ENCODE assay signal across 13 mouse cellular contexts in the genomic region with DNA sequence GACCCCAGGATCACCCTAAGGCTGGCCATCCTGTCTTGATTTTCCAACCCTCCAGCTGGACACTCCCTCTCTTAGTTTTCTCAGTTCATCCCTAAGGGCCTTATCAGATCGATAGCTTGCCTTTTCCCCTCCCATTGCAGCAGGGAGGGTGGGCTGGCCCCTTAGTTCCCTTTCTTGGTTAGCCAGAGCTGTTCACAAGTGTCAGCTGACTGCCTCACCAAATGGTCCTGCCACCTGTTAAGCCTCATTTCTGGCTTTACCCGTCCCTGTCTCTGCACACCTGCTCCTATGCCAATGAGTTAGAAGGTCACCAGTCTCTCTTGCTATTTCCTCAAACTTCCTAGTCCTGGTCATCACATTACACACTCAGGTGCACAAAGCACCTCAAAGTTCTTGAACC. TPM values are rescaled to one million over a fixed set of nuclear protein-coding genes. Genes with fewer than 3 reads are reported as not detected.
A peak's percentile ranks its signal among the peaks of the same experiment; 100 is the strongest.
DNase-seq lines count a peak whose midpoint lies in the region; ATAC-seq and TF ChIP-seq lines count a peak whose summit lies in the region.
"Had no signal": no experiment of that assay in that cellular context is flagged by ENCODE, and none has a peak within 500 bp of the region (broad histone marks: within the 10 kb centered on the region; RNA-seq: fewer than 3 reads in every experiment).

No protein-coding gene starts in this region.

- H3K36me3 ChIP-seq in embryonic facial prominence, embryonic 10.5 days (replicated peaks): peaks cover 64% of the 10 kb centered on the region
- H3K36me3 ChIP-seq in hindbrain, embryonic 12.5 days: peaks cover 48% of the 10 kb centered on the region
- H3K36me3 ChIP-seq in midbrain, embryonic 16.5 days (ENCODE audit: control insufficient read depth, insufficient read depth, low read length): peaks cover 34% of the 10 kb centered on the region

- 50% methylated on average over 2 of the region's 2 CpGs for WGBS in embryonic facial prominence, embryonic 10.5 days
- 61% methylated on average over 2 of the region's 2 CpGs for WGBS in hindbrain, embryonic 12.5 days
- 52% methylated on average over 2 of the region's 2 CpGs for whole genome bisulfite sequencing in midbrain, embryonic 16.5 days

- H3K4me2 ChIP-seq in hindbrain, embryonic 12.5 days (replicated peaks): peak overlapping the region; percentile 77
- H3K4me2 ChIP-seq in midbrain, embryonic 16.5 days (ENCODE audit: low read length): peak overlapping the region; percentile 68

- H3K9me3 ChIP-seq in embryonic facial prominence, embryonic 10.5 days: peaks cover 47% of the 10 kb centered on the region
- peaks cover 32% of the 10 kb centered on the region for H3K9me3 ChIP-seq in hindbrain, embryonic 12.5 days (replicated peaks)
- peaks cover 7% of the 10 kb centered on the region for H3K9me3 ChIP-seq in midbrain, embryonic 16.5 days (replicated peaks; ENCODE audit: control insufficient read depth, low read length, poor library complexity, severe bottlenecking)

- H3K4me3 ChIP-seq in gastrocnemius, adult 2 months: no peak overlapping the region
- peak overlapping the region; percentile 68; the same call in 1 of the 2 replicates for H3K4me3 ChIP-seq in embryonic facial prominence, embryonic 10.5 days
- 0 out of 2 replicates have a peak overlapping the region, but pooled peaks have one; percentile 60 for H3K4me3 ChIP-seq in hindbrain, embryonic 12.5 days
- H3K4me3 ChIP-seq in midbrain, embryonic 16.5 days (ENCODE audit: low read depth, low read length): peak overlapping the region; percentile 55; the same call in 1 of the 2 replicates

- intact Hi-C loops in gastrocnemius, adult 2 months (cut with DNase I): no loop called here
- intact Hi-C loops in gastrocnemius, postnatal 36 days (cut with DNase I): no loop called here

- no peak for ATAC-seq in hindbrain, embryonic 12.5 days (ENCODE audit: low FRiP score)
- no peak for ATAC-seq in midbrain, embryonic 16.5 days
- ATAC-seq: intestine, postnatal 0 days had no signal

- H3K4me1 ChIP-seq in embryonic facial prominence, embryonic 10.5 days: peaks cover 71% of the 10 kb centered on the region
- peaks cover 54% of the 10 kb centered on the region for H3K4me1 ChIP-seq in hindbrain, embryonic 12.5 days
- peaks cover 39% of the 10 kb centered on the region for H3K4me1 ChIP-seq in midbrain, embryonic 16.5 days (ENCODE audit: control insufficient read depth, insufficient read depth, low read length)

- peak overlapping the region; percentile 27; the same call in 1 of the 2 replicates for H3K9ac ChIP-seq in hindbrain, embryonic 12.5 days
- peak overlapping the region; percentile 74 for H3K9ac ChIP-seq in midbrain, embryonic 16.5 days (ENCODE audit: low read depth, low read length)

- TF ChIP-seq CTCF in gastrocnemius, adult 2 months (IDR thresholded peaks at IDR 0.05): no peak

- H3K27me3 ChIP-seq in embryonic facial prominence, embryonic 10.5 days (replicated peaks; ENCODE audit: low read depth, poor library complexity, severe bottlenecking): no peaks in the 10 kb centered on the region
- no peaks in the 10 kb centered on the region for H3K27me3 ChIP-seq in hindbrain, embryonic 12.5 days
- no peaks in the 10 kb centered on the region for H3K27me3 ChIP-seq in midbrain, embryonic 16.5 days (ENCODE audit: control insufficient read depth, insufficient read depth, low read depth, low read length)

- 0 out of 2 replicates have a peak overlapping the region, but pooled peaks have one; percentile 99 for H3K27ac ChIP-seq in gastrocnemius, adult 2 months
- no peak overlapping the region for H3K27ac ChIP-seq in embryonic facial prominence, embryonic 10.5 days (replicated peaks)
- peak overlapping the region; percentile 81 for H3K27ac ChIP-seq in hindbrain, embryonic 12.5 days
- peak overlapping the region; percentile 84 for H3K27ac ChIP-seq in midbrain, embryonic 16.5 days (ENCODE audit: low read length)

- no peak for DNase-seq in gastrocnemius, adult 2 months
- DNase-seq in gastrocnemius, postnatal 36 days: no peak
- DNase-seq in embryonic facial prominence, embryonic 10.5 days (ENCODE audit: low spot score): no peak
- DNase-seq in layer of hippocampus, adult 18-20 months (ENCODE audit: low spot score in 2 of 2): no peak
- no peak for DNase-seq in spleen, postnatal 4 days (ENCODE audit: low spot score in 2 of 2)
- DNase-seq in right cerebral cortex, postnatal 25 days: no peak
- DNase-seq: gastrocnemius, postnatal 25 days; left cerebral cortex, postnatal 4 days; lung, adult 18-20 months had no signal

RNA-seq across cellular contexts. Expression of gene Nnat, which starts 3.2 kb away (rescaled TPM):
- under 1 TPM; 0.20 to 0.36 TPM for total RNA-seq in gastrocnemius, adult 2 months (2021)
- total RNA-seq in gastrocnemius, postnatal 36 days (2021): 1 to 10 TPM in 1 of 2 experiments, under 1 TPM in 1; 0.84 to 1.9 TPM
- 2,080 and 2,294 TPM in 2 replicates for polyA plus RNA-seq in embryonic facial prominence, embryonic 10.5 days (2016; fragmentation: Nextera tagmentation; extraction: Ambion mirVana)
- polyA plus RNA-seq in hindbrain, embryonic 12.5 days (2016; fragmentation: Nextera tagmentation; extraction: Ambion mirVana): 3,841 and 3,900 TPM in 2 replicates
- polyA plus RNA-seq in midbrain, embryonic 16.5 days (2015; fragmentation: Nextera tagmentation; extraction: Ambion mirVana): 9,243 and 10,143 TPM in 2 replicates
- total RNA-seq in layer of hippocampus, adult 18-20 months (2021): 100 to 1,000 TPM; 481 to 624 TPM
- total RNA-seq: megakaryocyte-erythroid progenitor cell, adult 5-6 weeks had no signal

RNA-seq across cellular contexts. Expression of gene Blcap, which starts 8.0 kb away (rescaled TPM):
- 10 to 100 TPM; 29.7 to 36.5 TPM for total RNA-seq in gastrocnemius, adult 2 months (2021)
- 10 to 100 TPM; 25.4 to 25.6 TPM for total RNA-seq in gastrocnemius, postnatal 36 days (2021)
- 82.1 and 82.3 TPM in 2 replicates for polyA plus RNA-seq in embryonic facial prominence, embryonic 10.5 days (2016; fragmentation: Nextera tagmentation; extraction: Ambion mirVana)
- polyA plus RNA-seq in hindbrain, embryonic 12.5 days (2016; fragmentation: Nextera tagmentation; extraction: Ambion mirVana): 139 and 140 TPM in 2 replicates
- 357 and 363 TPM in 2 replicates for polyA plus RNA-seq in midbrain, embryonic 16.5 days (2015; fragmentation: Nextera tagmentation; extraction: Ambion mirVana)
- 100 to 1,000 TPM; 120 to 136 TPM for total RNA-seq in layer of hippocampus, adult 18-20 months (2021)

Comparison
In these comparisons a context has a peak if more than half of its experiments do, and no peak if none do; other contexts are left out.
1. RNA of gene Nnat, which starts 3.2 kb away (total RNA-seq): 481 to 624 TPM in layer of hippocampus, adult 18-20 months; 0.84 to 1.9 TPM in gastrocnemius, postnatal 36 days and 0.20 to 0.36 TPM in gastrocnemius, adult 2 months; every median in the first group is over 100 times any median in the second.